Mouse (Mus musculus) monocyte, adult 59 days (primary cell): ENCODE data around the gene Fam208b. TPM values are rescaled to one million over a fixed set of nuclear protein-coding genes. Genes with fewer than 3 reads are reported as not detected.

ENCODE experiments used
- total RNA-seq, 2 experiments: library from RNA; stranded (reverse); gene quantifications; one replicate each; pipeline ENCODE4 v1.2.4; 2023

Gene Fam208b
- total RNA-seq = 10 to 100 TPM; 28.3 to 32.5 TPM

GRCm38 (mm10) chr13:3610795-3611438, at the start of gene Fam208b:
Fam208b (minus strand) TSS chr13:3611108.

GRCm38 (mm10) chr13:3633895-3634811, 23.2 kb upstream of the Fam208b start, which contains the start of gene Asb13:
Asb13 (plus strand) TSS chr13:3634032.

GRCm38 (mm10) chr13:3537594-3538222, 73.2 kb downstream of the Fam208b start, which contains the start of gene Gdi2:
Gdi2 (plus strand) TSS chr13:3538063.

Other genes with a start within 250 kb of the Fam208b start
- 100 to 1,000 TPM; 435 to 453 TPM for gene Gdi2, start 73.0 kb downstream of the Fam208b start, total RNA-seq
- 10 to 100 TPM; 11.6 to 12.4 TPM for gene Asb13, start 22.9 kb upstream of the Fam208b start, total RNA-seq
- not detected for gene Calml3, start 193.2 kb upstream of the Fam208b start, total RNA-seq
- gene Calm4, start 226.6 kb upstream of the Fam208b start, total RNA-seq = not detected
- not detected for gene Calm5, start 243.1 kb upstream of the Fam208b start, total RNA-seq